Mouse (Mus musculus): ENCODE results near the gene Spaca4. TPM values are rescaled to one million over a fixed set of nuclear protein-coding genes. Genes with fewer than 3 reads are reported as not detected.

The Spaca4 gene
- polyA plus RNA-seq, 1 experiment from 2014 or later: not detected

- Histone ChIP-seq H3K27me3 (no peaks in the 10 kb centered on the region), H3K36me3 (peaks cover 46% of the 10 kb centered on the region), H3K9me3 (no peaks in the 10 kb centered on the region), H3K27ac (replicated peaks) (peak overlapping the region; percentile 89), H3K4me1 (peaks cover 46% of the 10 kb centered on the region), H3K4me3 (peak overlapping the region; percentile 91), H3K4me2 (replicated peaks) (peak overlapping the region; percentile 92), H3K9ac (replicated peaks) (peak overlapping the region; percentile 98)
- peak; percentile 16 for ATAC-seq (ENCODE audit: low FRiP score, low read depth)
- WGBS: 13% methylated on average over 31 of the region's 31 CpGs
Measured at GRCm38 (mm10) chr7:45716952-45717917, 8.4 kb downstream of the Spaca4 start.

- Histone ChIP-seq H3K27me3 (no peaks in the 10 kb centered on the region), H3K36me3 (peaks cover 46% of the 10 kb centered on the region), H3K27ac (replicated peaks) (no peak overlapping the region), H3K9ac (replicated peaks) (peak overlapping the region; percentile 98), H3K9me3 (no peaks in the 10 kb centered on the region), H3K4me2 (replicated peaks) (peak overlapping the region; percentile 92), H3K4me1 (peaks cover 46% of the 10 kb centered on the region), H3K4me3 (peak overlapping the region; percentile 91)
- 87% methylated on average over 3 of the region's 3 CpGs for WGBS
- ATAC-seq (ENCODE audit: low FRiP score, low read depth): no peak
Measured at GRCm38 (mm10) chr7:45716460-45716857, 9.2 kb downstream of the Spaca4 start.

DNA sequence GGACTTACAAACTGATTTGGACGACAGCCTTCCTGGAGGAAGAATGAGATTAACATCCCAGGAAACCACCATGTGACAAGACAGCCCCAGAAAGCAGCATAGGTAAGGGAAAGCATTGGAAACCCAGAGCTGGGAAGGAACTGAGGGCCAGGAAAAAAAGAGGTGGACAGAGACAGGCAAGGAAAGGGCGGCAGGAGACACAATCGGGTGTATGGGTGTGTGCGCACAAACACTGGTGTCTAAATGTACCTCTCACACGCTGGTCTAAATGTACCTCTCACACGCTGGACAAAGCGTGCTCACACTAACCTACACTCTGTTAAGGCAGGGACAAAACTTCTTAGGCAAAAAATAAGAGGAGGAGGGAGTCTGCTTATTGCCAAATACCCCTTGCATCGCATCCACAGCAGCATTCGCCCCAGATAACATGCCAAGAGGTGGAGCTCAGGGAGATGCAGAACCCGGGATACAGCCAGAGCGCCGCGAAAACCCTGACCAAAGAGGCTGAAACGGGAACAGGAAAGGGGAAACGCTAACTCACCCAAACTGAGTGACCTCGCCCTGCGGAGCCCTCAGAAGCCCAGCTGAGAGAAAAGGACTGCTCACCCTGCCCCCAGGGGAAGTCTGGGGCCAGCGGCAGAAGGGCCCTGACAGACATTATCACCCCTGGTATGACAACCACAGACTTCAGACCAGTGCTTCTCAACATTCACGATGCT lies 9.7 kb downstream of the Spaca4 start:
- peak overlapping the region; percentile 98 for H3K9ac ChIP-seq (replicated peaks)
- 85% methylated on average over 19 of the region's 19 CpGs for WGBS
- H3K9me3 ChIP-seq: no peaks in the 10 kb centered on the region
- H3K27me3 ChIP-seq: no peaks in the 10 kb centered on the region
- peaks cover 48% of the 10 kb centered on the region for H3K4me1 ChIP-seq
- H3K36me3 ChIP-seq: peaks cover 46% of the 10 kb centered on the region
- H3K4me2 ChIP-seq (replicated peaks): peak overlapping the region; percentile 92
- peak overlapping the region; percentile 68 for H3K27ac ChIP-seq (replicated peaks)
- H3K4me3 ChIP-seq: peak overlapping the region; percentile 76
- no peak for ATAC-seq (ENCODE audit: low FRiP score, low read depth)

DNA sequence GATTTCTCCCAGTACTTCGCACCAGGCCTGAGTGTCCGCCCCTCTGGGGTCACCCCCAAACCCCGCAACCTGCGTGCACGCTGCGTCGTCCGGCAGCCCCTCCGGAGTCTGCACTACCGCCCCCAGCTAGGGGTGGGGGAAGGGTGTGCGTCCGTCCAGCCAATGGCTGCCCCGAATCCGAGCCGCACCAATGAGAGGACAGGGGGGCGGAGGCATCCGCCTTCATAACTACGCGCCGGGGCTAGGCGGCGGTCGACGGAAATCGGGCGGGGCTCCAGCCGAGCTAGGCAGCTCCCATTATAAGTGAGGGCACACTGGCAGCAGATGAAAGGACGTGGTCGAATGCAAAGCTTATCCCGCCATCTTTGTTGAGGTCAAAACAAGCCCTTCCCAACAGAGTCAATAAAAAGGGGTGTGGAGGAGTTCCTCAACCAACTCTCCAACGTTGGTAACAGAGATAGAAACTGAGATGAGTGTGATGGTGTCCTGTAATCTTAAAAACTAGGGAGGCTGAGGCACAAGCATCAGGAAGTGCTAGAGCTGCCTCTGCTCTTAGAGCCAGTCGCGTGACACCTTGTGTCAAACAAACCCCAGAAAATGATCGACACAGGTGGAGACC lies 10.4 kb downstream of the Spaca4 start, which contains the start of gene Rpl18:
TSS of gene Rpl18 (plus strand) at position 368 of the 619 bp plus-strand sequence.
- Histone ChIP-seq H3K9ac (replicated peaks) (peak within 1 kb of the TSS; percentile 98), H3K27me3 (no peaks in the 10 kb centered on the region), H3K36me3 (peaks cover 46% of the 10 kb centered on the region), H3K4me2 (replicated peaks) (peak within 1 kb of the TSS; percentile 92), H3K9me3 (no peaks in the 10 kb centered on the region), H3K4me1 (peaks cover 53% of the 10 kb centered on the region), H3K4me3 (peak within 1 kb of the TSS; percentile 76), H3K27ac (replicated peaks) (peak within 1 kb of the TSS; percentile 68)
- 7% methylated on average over 34 of the region's 34 CpGs for WGBS
- ATAC-seq (ENCODE audit: low FRiP score, low read depth): peak; percentile 90

GRCm38 (mm10) chr7:45714630-45715089 lies 11.0 kb downstream of the Spaca4 start:
- Histone ChIP-seq H3K27ac (replicated peaks) (peak overlapping the region; percentile 49), H3K9ac (replicated peaks) (peak overlapping the region; percentile 81), H3K4me3 (peak overlapping the region; percentile 76), H3K9me3 (no peaks in the 10 kb centered on the region), H3K27me3 (no peaks in the 10 kb centered on the region), H3K4me2 (replicated peaks) (peak overlapping the region; percentile 92), H3K36me3 (peaks cover 45% of the 10 kb centered on the region), H3K4me1 (peaks cover 54% of the 10 kb centered on the region)
- ATAC-seq (ENCODE audit: low FRiP score, low read depth): peak; percentile 62
- WGBS: 11% methylated on average over 14 of the region's 14 CpGs

GRCm38 (mm10) chr7:45713881-45714520 lies 11.6 kb downstream of the Spaca4 start:
- WGBS: 86% methylated on average over 6 of the region's 6 CpGs
- H3K9me3 ChIP-seq: no peaks in the 10 kb centered on the region
- peak overlapping the region; percentile 92 for H3K4me2 ChIP-seq (replicated peaks)
- H3K27me3 ChIP-seq: no peaks in the 10 kb centered on the region
- peak overlapping the region; percentile 81; the same call in 1 of the 2 replicates for H3K9ac ChIP-seq (replicated peaks)
- peak overlapping the region; percentile 76 for H3K4me3 ChIP-seq
- ATAC-seq (ENCODE audit: low FRiP score, low read depth): no peak
- H3K36me3 ChIP-seq: peaks cover 39% of the 10 kb centered on the region
- H3K27ac ChIP-seq (replicated peaks): no peak overlapping the region
- peaks cover 54% of the 10 kb centered on the region for H3K4me1 ChIP-seq

- no peaks in the 10 kb centered on the region for H3K9me3 ChIP-seq
- ATAC-seq (ENCODE audit: low FRiP score, low read depth): no peak
- H3K4me3 ChIP-seq: no peak overlapping the region
- peaks cover 55% of the 10 kb centered on the region for H3K4me1 ChIP-seq
- no peaks in the 10 kb centered on the region for H3K27me3 ChIP-seq
- WGBS: 93% methylated on average over 16 of the region's 16 CpGs
- H3K4me2 ChIP-seq (replicated peaks): no peak overlapping the region
- no peak overlapping the region for H3K27ac ChIP-seq (replicated peaks)
- peaks cover 39% of the 10 kb centered on the region for H3K36me3 ChIP-seq
- H3K9ac ChIP-seq (replicated peaks): no peak overlapping the region
Measured at GRCm38 (mm10) chr7:45713396-45713795, 12.2 kb downstream of the Spaca4 start.

- H3K27ac ChIP-seq (replicated peaks): no peak overlapping the region
- H3K36me3 ChIP-seq: peaks cover 39% of the 10 kb centered on the region
- peaks cover 67% of the 10 kb centered on the region for H3K4me1 ChIP-seq
- no peak for ATAC-seq (ENCODE audit: low FRiP score, low read depth)
- no peak overlapping the region for H3K4me3 ChIP-seq
- no peaks in the 10 kb centered on the region for H3K9me3 ChIP-seq
- H3K4me2 ChIP-seq (replicated peaks): no peak overlapping the region
- 89% methylated on average over 21 of the region's 21 CpGs for WGBS
- peaks cover 3% of the 10 kb centered on the region; the same call in 1 of the 2 replicates for H3K27me3 ChIP-seq
- H3K9ac ChIP-seq (replicated peaks): 0 out of 2 replicates have a peak overlapping the region, but pooled peaks have one; percentile 20
Measured at GRCm38 (mm10) chr7:45712022-45712757, 13.4 kb downstream of the Spaca4 start.

DNA sequence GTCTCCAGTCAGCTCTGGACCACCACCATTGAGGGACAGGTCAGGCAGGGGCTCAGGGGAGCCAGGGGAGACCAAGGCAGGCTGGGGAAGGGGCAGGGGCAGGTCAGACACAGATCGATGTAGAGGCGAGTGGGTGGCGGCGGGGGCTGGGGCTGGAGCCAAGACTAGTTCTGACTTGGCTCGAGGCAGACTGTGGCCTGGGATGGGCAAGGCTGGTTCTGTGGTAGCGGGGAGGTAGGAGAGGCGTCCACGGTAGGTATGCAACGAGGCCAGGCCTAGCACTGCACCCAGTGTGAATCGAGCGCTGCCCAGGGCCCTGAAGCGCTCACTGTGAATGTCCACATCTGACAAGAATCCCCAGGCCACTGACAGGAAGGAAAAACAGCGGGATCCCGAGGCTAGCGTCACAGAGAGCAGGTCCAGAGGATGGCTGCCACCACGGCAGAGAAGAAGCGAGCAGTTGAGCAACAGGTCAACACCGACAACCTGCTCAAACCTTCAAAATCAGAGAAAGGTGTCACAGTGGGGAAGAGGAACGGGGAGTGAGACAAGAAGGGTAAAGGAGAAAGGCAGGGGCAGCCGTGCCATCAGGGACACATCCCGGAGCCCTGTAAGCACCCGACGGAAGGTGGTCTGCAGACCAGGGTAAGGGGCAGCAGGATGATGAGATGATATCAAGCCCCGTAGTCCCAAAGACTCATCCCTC lies 14.1 kb downstream of the Spaca4 start:
- Histone ChIP-seq H3K9ac (replicated peaks) (no peak overlapping the region), H3K9me3 (no peaks in the 10 kb centered on the region), H3K4me3 (no peak overlapping the region), H3K36me3 (peaks cover 39% of the 10 kb centered on the region), H3K27me3 (peaks cover 7% of the 10 kb centered on the region; the same call in 1 of the 2 replicates), H3K4me1 (peaks cover 67% of the 10 kb centered on the region), H3K4me2 (replicated peaks) (no peak overlapping the region), H3K27ac (replicated peaks) (no peak overlapping the region)
- 92% methylated on average over 24 of the region's 24 CpGs for WGBS
- ATAC-seq (ENCODE audit: low FRiP score, low read depth): no peak

- Histone ChIP-seq H3K9me3 (no peaks in the 10 kb centered on the region), H3K4me3 (no peak overlapping the region), H3K27me3 (peaks cover 8% of the 10 kb centered on the region; the same call in 1 of the 2 replicates), H3K36me3 (peaks cover 39% of the 10 kb centered on the region), H3K9ac (replicated peaks) (no peak overlapping the region), H3K4me1 (peaks cover 67% of the 10 kb centered on the region), H3K4me2 (replicated peaks) (no peak overlapping the region), H3K27ac (replicated peaks) (peak overlapping the region; percentile 80)
- 93% methylated on average over 20 of the region's 20 CpGs for WGBS
- ATAC-seq (ENCODE audit: low FRiP score, low read depth): no peak
Measured at GRCm38 (mm10) chr7:45710477-45711191, 15.0 kb downstream of the Spaca4 start.

Measured in midbrain, embryonic 12.5 days (tissue).